Mouse (Mus musculus) gastrocnemius, adult 2 months (tissue): ENCODE results near the gene Syn3. TPM values are rescaled to one million over a fixed set of nuclear protein-coding genes. Genes with fewer than 3 reads are reported as not detected.
"Not testable (repeated sequence)": the region's sequence is repeated elsewhere in the genome, so short reads cannot be mapped to it uniquely, and the experiment has no call there.

Experiments
- DNase-seq: peaks from one replicate; pipeline ENCODE4 v3.0.0; 2022
- H3K27ac ChIP-seq: fragments of 200-600 bp; 2 replicates; pipeline ENCODE4 v1.8.1; 2022; ENCODE audit warnings: mild to moderate bottlenecking
- H3K4me3 ChIP-seq: fragments of 200-600 bp; 2 replicates; pipeline ENCODE4 v1.8.1; 2022; ENCODE audit warnings: mild to moderate bottlenecking, moderate library complexity
- CTCF ChIP-seq: fragments of 200-600 bp; IDR thresholded peaks from 2 replicates; pipeline ENCODE4 v1.8.1; 2022; ENCODE audit warnings: antibody characterized with exemption, mild to moderate bottlenecking, moderate library complexity
- intact Hi-C: fragments of 180-260 bp; cut with DNase I; formaldehyde crosslinking; loops from one replicate; pipeline ENCODE4 v1.15.1; 2025
- total RNA-seq, 2 experiments: library from RNA; stranded (reverse); gene quantifications; 2 replicates each; pipeline ENCODE4 v1.2.3; 2021

Gene Syn3
- total RNA-seq, 2 experiments from 2014 or later, result 0.28 TPM

- TF ChIP-seq CTCF, result no peak
- H3K27ac ChIP-seq, result no peak overlapping the region
- intact Hi-C loops, result no loop called here
Observed at GRCm38 (mm10) chr10:86388803-86389202, 109.9 kb downstream of the Syn3 start.

GRCm38 (mm10) chr10:86387821-86388440 lies 110.8 kb downstream of the Syn3 start:
- no peak for TF ChIP-seq CTCF
- intact Hi-C loops, result no loop called here

More at GRCm38 (mm10) chr10:86388803-86389202, 109.9 kb downstream of the Syn3 start:
- no peak for DNase-seq
- H3K4me3 ChIP-seq, result no peak overlapping the region

DNA sequence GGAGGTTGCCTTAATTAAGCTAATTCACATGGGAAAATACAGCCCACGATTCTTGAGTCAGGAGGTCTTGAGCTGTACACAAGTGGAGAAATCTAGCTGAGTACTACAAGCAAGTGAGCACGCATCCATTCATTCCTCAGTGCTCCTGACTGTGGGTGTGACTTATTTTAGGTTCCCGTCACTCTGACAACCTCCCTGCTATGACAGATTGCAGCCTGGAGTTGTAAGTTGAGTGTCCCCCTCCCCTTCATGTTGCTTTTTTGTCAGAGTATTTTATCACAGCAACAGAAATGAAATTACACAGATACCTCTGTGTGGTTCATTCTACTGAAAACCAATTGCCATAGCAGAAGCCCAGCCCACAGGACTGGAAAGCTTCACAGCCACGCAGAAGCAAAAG lies 112.5 kb downstream of the Syn3 start:
- TF ChIP-seq CTCF, result no peak
- Histone ChIP-seq H3K27ac (no peak overlapping the region), H3K4me3 (no peak overlapping the region)
- no peak for DNase-seq
- intact Hi-C loops, result no loop called here

More at GRCm38 (mm10) chr10:86387821-86388440, 110.8 kb downstream of the Syn3 start:
- no peak for DNase-seq
- no peak overlapping the region for H3K4me3 ChIP-seq
- H3K27ac ChIP-seq, result no peak overlapping the region

- Histone ChIP-seq H3K4me3 (no peak overlapping the region), H3K27ac (no peak overlapping the region)
- no peak for TF ChIP-seq CTCF
- intact Hi-C loops, result no loop called here
- no peak for DNase-seq
Observed at GRCm38 (mm10) chr10:86385656-86386055, 113.0 kb downstream of the Syn3 start.

- Histone ChIP-seq H3K4me3 (no peak overlapping the region), H3K27ac (no peak overlapping the region)
- intact Hi-C loops, result no loop called here
- no peak for TF ChIP-seq CTCF
- no peak for DNase-seq
Observed at GRCm38 (mm10) chr10:86384655-86385054, 114.0 kb downstream of the Syn3 start.

- H3K27ac ChIP-seq, result no peak overlapping the region
- TF ChIP-seq CTCF, result no peak
- DNase-seq, result no peak
- intact Hi-C loops, result no loop called here
- no peak overlapping the region for H3K4me3 ChIP-seq
Observed at GRCm38 (mm10) chr10:86381922-86382260, 116.8 kb downstream of the Syn3 start.

DNA sequence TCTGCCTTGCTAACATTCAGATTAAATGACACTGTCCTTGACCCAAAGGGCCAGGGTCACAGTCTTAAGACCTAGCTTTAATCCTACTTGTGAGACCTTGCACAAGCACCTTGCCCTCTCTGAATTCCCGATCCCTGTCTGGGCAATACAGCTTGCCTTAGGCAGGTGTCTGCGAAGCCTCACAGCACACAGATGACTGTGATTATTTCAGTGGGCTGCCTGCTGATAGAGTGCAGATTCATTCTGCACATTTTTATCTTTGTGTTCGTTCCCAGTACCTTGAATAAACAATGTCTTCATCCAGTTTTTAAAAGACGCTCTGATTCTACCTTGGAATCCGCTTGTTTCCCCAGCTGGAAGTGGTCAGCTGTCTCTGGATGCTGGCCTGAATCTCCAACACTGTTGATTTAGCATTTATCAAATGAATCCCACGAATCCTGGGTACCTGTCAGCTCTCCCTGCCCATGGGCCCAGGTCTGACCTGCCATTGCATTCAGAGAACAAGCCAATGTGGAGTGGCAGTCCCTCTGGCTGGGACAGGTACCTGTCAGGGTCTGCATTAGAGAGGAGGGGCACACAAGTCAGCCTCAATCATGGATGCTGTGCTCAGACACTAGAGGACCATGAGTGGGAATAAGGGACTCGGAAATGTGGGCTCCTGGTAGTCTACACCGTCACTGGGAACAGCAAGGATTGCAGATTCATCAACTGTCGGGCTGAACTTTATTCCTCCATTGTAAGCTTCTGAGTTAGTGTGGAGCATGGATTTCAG lies 117.4 kb downstream of the Syn3 start:
- Histone ChIP-seq H3K4me3 (no peak overlapping the region), H3K27ac (no peak overlapping the region)
- no peak for TF ChIP-seq CTCF
- intact Hi-C loops, result no loop called here
- DNase-seq, result no peak

- no peak overlapping the region for H3K27ac ChIP-seq
- TF ChIP-seq CTCF, result no peak
- no peak overlapping the region for H3K4me3 ChIP-seq
- intact Hi-C loops, result no loop called here
- no peak for DNase-seq
Observed at GRCm38 (mm10) chr10:86380626-86381025, 118.1 kb downstream of the Syn3 start.

GRCm38 (mm10) chr10:86378803-86379202 lies 119.9 kb downstream of the Syn3 start:
- DNase-seq, intact Hi-C loops, H3K4me3 ChIP-seq, H3K27ac ChIP-seq: not testable (repeated sequence)

- peak overlapping the region; percentile 19; the same call in 1 of the 2 replicates for H3K4me3 ChIP-seq
- intact Hi-C loops, result no loop called here
- TF ChIP-seq CTCF, result no peak
- peak overlapping the region; percentile 32; the same call in 1 of the 2 replicates for H3K27ac ChIP-seq
- DNase-seq, result peak; percentile 47
Observed at GRCm38 (mm10) chr10:86376392-86377185, 122.1 kb downstream of the Syn3 start.

DNA sequence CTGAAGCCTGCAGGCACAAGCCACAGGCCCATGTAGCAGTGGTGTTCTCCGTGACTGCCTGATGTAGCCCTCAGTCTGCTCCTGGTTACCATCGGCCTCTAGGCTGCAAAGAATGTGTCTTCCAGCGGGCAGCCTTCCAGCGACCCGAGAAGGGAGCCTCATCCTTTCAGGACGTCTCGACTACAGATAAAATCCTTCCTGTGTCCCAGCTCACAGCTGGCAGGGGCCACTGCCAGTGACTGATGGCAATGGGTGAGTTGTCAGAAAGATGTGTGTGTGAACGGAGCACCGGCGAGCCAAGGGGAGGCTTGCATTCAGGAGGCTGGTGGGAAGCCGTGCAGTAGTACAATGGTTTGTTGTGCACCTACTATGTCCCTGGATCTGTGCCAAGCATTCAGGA lies 122.8 kb downstream of the Syn3 start:
- Histone ChIP-seq H3K27ac (peak overlapping the region; percentile 9), H3K4me3 (no peak overlapping the region)
- peak; percentile 43 for DNase-seq
- TF ChIP-seq CTCF, result no peak
- intact Hi-C loops, result no loop called here

DNA sequence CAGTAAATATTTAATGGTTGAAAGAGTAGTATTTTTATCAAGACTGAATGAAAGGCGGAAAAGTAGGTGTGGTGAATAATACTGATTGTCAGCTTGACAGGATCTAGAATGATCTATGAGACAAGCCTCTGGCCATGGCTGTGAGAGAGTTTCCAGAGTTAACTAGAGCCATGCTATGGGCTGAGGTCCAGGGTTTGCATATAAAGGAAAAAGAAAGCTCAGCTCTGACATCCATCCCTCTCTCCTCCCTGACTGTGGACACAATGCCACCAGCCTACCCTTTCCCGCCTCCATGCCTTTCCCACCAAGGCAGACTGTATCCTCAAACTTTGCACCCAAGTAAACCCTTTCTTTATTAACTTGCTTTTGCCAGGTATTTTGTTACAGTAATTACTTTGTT lies 124.6 kb downstream of the Syn3 start:
- Histone ChIP-seq H3K4me3 (no peak overlapping the region), H3K27ac (no peak overlapping the region)
- no peak for TF ChIP-seq CTCF
- DNase-seq, result no peak
- intact Hi-C loops, result loop anchor here (5.0 kb wide), 1 partner anchor 52 kb away; no protein-coding TSS in a partner anchor

GRCm38 (mm10) chr10:86371561-86371960 lies 127.1 kb downstream of the Syn3 start:
- Histone ChIP-seq H3K4me3 (no peak overlapping the region), H3K27ac (peak overlapping the region; percentile 74)
- no peak for TF ChIP-seq CTCF
- intact Hi-C loops, result loop anchor here (2.0 to 5.0 kb wide), 2 partner anchors 31 to 49 kb away; no protein-coding TSS in a partner anchor
- peak; percentile 73 for DNase-seq
